Mouse (Mus musculus) R1 (cell line): ENCODE data around the gene Sytl2.

Source experiments
- DNase-seq: peaks from one replicate; pipeline ENCODE4 v3.0.0-alpha.2; 2018; ENCODE audit warnings: low read depth, low spot score

The Sytl2 gene

GRCm38 (mm10) chr7:90308003-90308402 is 6.0 kb downstream of the Sytl2 start:
- DNase-seq = no peak

- DNase-seq = no peak
Measured at GRCm38 (mm10) chr7:90312151-90312883, 10.3 kb downstream of the Sytl2 start.

GRCm38 (mm10) chr7:90313421-90313820 is 11.4 kb downstream of the Sytl2 start:
- no peak for DNase-seq

- no peak for DNase-seq
Measured at GRCm38 (mm10) chr7:90316823-90317222, 14.8 kb downstream of the Sytl2 start.

GRCm38 (mm10) chr7:90319446-90319845 is 17.4 kb downstream of the Sytl2 start:
- DNase-seq = no peak

- no peak for DNase-seq
Measured at GRCm38 (mm10) chr7:90320124-90320523, 18.1 kb downstream of the Sytl2 start.

- DNase-seq = no peak
Measured at GRCm38 (mm10) chr7:90325166-90325565, 23.1 kb downstream of the Sytl2 start.

- no peak for DNase-seq
Measured at GRCm38 (mm10) chr7:90330200-90330599, 28.1 kb downstream of the Sytl2 start.

GRCm38 (mm10) chr7:90332483-90333065 is 30.5 kb downstream of the Sytl2 start:
- no peak for DNase-seq

- DNase-seq = no peak
Measured at GRCm38 (mm10) chr7:90334362-90334761, 32.3 kb downstream of the Sytl2 start.

- DNase-seq = no peak
Measured at GRCm38 (mm10) chr7:90334831-90335230, 32.8 kb downstream of the Sytl2 start.

- peak; percentile 24 for DNase-seq
Measured at GRCm38 (mm10) chr7:90335755-90336194, 33.7 kb downstream of the Sytl2 start.

- peak; percentile 22 for DNase-seq
Measured at GRCm38 (mm10) chr7:90341212-90341957, 39.3 kb downstream of the Sytl2 start.

- DNase-seq = no peak
Measured at GRCm38 (mm10) chr7:90344903-90345302, 42.9 kb downstream of the Sytl2 start.

- no peak for DNase-seq
Measured at GRCm38 (mm10) chr7:90347779-90348437, 45.9 kb downstream of the Sytl2 start.

GRCm38 (mm10) chr7:90349014-90349413 is 47.0 kb downstream of the Sytl2 start:
- no peak for DNase-seq

GRCm38 (mm10) chr7:90352183-90352582 is 50.1 kb downstream of the Sytl2 start:
- no peak for DNase-seq

- DNase-seq = no peak
Measured at GRCm38 (mm10) chr7:90353488-90354228, 51.6 kb downstream of the Sytl2 start.

GRCm38 (mm10) chr7:90354229-90354604 is 52.2 kb downstream of the Sytl2 start:
- no peak for DNase-seq

GRCm38 (mm10) chr7:90355454-90355853 is 53.4 kb downstream of the Sytl2 start:
- DNase-seq = no peak

GRCm38 (mm10) chr7:90355995-90356394 is 53.9 kb downstream of the Sytl2 start:
- DNase-seq = no peak
